In genomic region chr17:83295526-83296238, GRCm38 (mm10) we compare ENCODE assay signal across 25 mouse cellular contexts. TPM values are rescaled to one million over a fixed set of nuclear protein-coding genes. Genes with fewer than 3 reads are reported as not detected.
DNase-seq lines count a peak whose midpoint lies in the region; ATAC-seq and TF ChIP-seq lines count a peak whose summit lies in the region.
"Had no signal": no experiment of that assay in that cellular context is flagged by ENCODE, and none has a peak within 500 bp of the region (broad histone marks: within the 10 kb centered on the region; RNA-seq: fewer than 3 reads in every experiment).

No protein-coding gene starts in this region.

- H3K27ac ChIP-seq in gastrocnemius, adult 2 months: no peak overlapping the region
- H3K27ac ChIP-seq in heart, embryonic 13.5 days (replicated peaks): peak overlapping the region; percentile 61
- H3K27ac ChIP-seq in kidney, postnatal 0 days: no peak overlapping the region
- 0 out of 2 replicates have a peak overlapping the region, but pooled peaks have one; percentile 7 for H3K27ac ChIP-seq in heart, postnatal 0 days (ENCODE audit: low read depth)
- H3K27ac ChIP-seq: embryonic facial prominence, embryonic 12.5 days; hindbrain, embryonic 12.5 days; layer of hippocampus, adult 2 months; macrophage; midbrain, embryonic 15.5 days; neural tube, embryonic 12.5 days had no signal

- no peaks in the 10 kb centered on the region for H3K9me3 ChIP-seq in heart, embryonic 13.5 days
- no peaks in the 10 kb centered on the region for H3K9me3 ChIP-seq in kidney, postnatal 0 days (replicated peaks; ENCODE audit: low read length)
- no peaks in the 10 kb centered on the region for H3K9me3 ChIP-seq in heart, postnatal 0 days (replicated peaks; ENCODE audit: control insufficient read depth, low read length)
- H3K9me3 ChIP-seq: embryonic facial prominence, embryonic 12.5 days; G1E; hindbrain, embryonic 12.5 days; midbrain, embryonic 15.5 days; neural tube, embryonic 12.5 days had no signal

- H3K4me3 ChIP-seq in gastrocnemius, adult 2 months: peak overlapping the region; percentile 52
- peak overlapping the region; percentile 16; the same call in 1 of the 2 replicates for H3K4me3 ChIP-seq in heart, embryonic 13.5 days
- no peak overlapping the region for H3K4me3 ChIP-seq in kidney, postnatal 0 days (replicated peaks; ENCODE audit: low read depth, low read length)
- H3K4me3 ChIP-seq in heart, postnatal 0 days (ENCODE audit: low read depth, low read length): peak overlapping the region; percentile 4; the same call in 1 of the 2 replicates
- H3K4me3 ChIP-seq: embryonic facial prominence, embryonic 12.5 days; hindbrain, embryonic 12.5 days; layer of hippocampus, adult 2 months; midbrain, embryonic 15.5 days; neural tube, embryonic 12.5 days had no signal

- H3K27me3 ChIP-seq in heart, embryonic 13.5 days (replicated peaks): no peaks in the 10 kb centered on the region
- H3K27me3 ChIP-seq in kidney, postnatal 0 days (ENCODE audit: insufficient read depth, low read length): no peaks in the 10 kb centered on the region
- H3K27me3 ChIP-seq in heart, postnatal 0 days (ENCODE audit: control insufficient read depth, insufficient read depth, low read length): no peaks in the 10 kb centered on the region
- H3K27me3 ChIP-seq: embryonic facial prominence, embryonic 12.5 days; hindbrain, embryonic 12.5 days; midbrain, embryonic 15.5 days; neural tube, embryonic 12.5 days; Patski had no signal

- no peak for TF ChIP-seq EP300 in heart, postnatal 0 days (IDR thresholded peaks at IDR 0.05; ENCODE audit: low read depth)

- 31% methylated on average over 13 of the region's 13 CpGs for WGBS in heart, embryonic 13.5 days
- WGBS in kidney, postnatal 0 days: 53% methylated on average over 13 of the region's 13 CpGs
- WGBS in heart, postnatal 0 days: 30% methylated on average over 13 of the region's 13 CpGs

- no peaks in the 10 kb centered on the region for H3K36me3 ChIP-seq in heart, embryonic 13.5 days
- H3K36me3 ChIP-seq in kidney, postnatal 0 days (ENCODE audit: insufficient read depth, low read length): no peaks in the 10 kb centered on the region
- no peaks in the 10 kb centered on the region for H3K36me3 ChIP-seq in heart, postnatal 0 days (replicated peaks; ENCODE audit: control insufficient read depth, insufficient read depth, low read length)
- H3K36me3 ChIP-seq: embryonic facial prominence, embryonic 12.5 days; G1E; hindbrain, embryonic 12.5 days; midbrain, embryonic 15.5 days; neural tube, embryonic 12.5 days had no signal

- peak overlapping the region; percentile 64 for H3K9ac ChIP-seq in heart, embryonic 13.5 days
- H3K9ac ChIP-seq in kidney, postnatal 0 days (ENCODE audit: low read depth, low read length): no peak overlapping the region
- no peak overlapping the region for H3K9ac ChIP-seq in heart, postnatal 0 days (replicated peaks; ENCODE audit: low read depth, low read length)
- H3K9ac ChIP-seq: embryonic facial prominence, embryonic 12.5 days; hindbrain, embryonic 12.5 days; liver, postnatal 0 days; midbrain, embryonic 15.5 days; neural tube, embryonic 12.5 days had no signal

- no peak for TF ChIP-seq CTCF in gastrocnemius, adult 2 months (IDR thresholded peaks at IDR 0.05)
- TF ChIP-seq CTCF in kidney, postnatal 0 days (IDR thresholded peaks at IDR 0.05; ENCODE audit: low read depth): no peak
- no peak for TF ChIP-seq CTCF in heart, postnatal 0 days (IDR thresholded peaks at IDR 0.05; ENCODE audit: low read depth)

- no peak for ATAC-seq in heart, embryonic 13.5 days (ENCODE audit: extremely low read depth, insufficient number of reproducible peaks, low FRiP score, low TSS enrichment)
- no peak for ATAC-seq in kidney, postnatal 0 days (replicated peaks; ENCODE audit: low FRiP score, low read depth)
- ATAC-seq in heart, postnatal 0 days (ENCODE audit: insufficient read depth, low read depth): peak; percentile 24; the same call in 1 of the 2 replicates
- ATAC-seq: intestine, postnatal 0 days; liver, postnatal 0 days; lung, postnatal 0 days; midbrain, embryonic 15.5 days; Patski had no signal

- DNase-seq in gastrocnemius, adult 2 months: no peak
- no peak for DNase-seq in gastrocnemius, postnatal 10 days
- no peak for DNase-seq in heart, adult 9 months (ENCODE audit: low spot score in 2 of 2)
- DNase-seq in kidney, postnatal 0 days (ENCODE audit: low spot score): peak; percentile 69
- no peak for DNase-seq in kidney, adult 11 months
- DNase-seq in heart, postnatal 0 days (ENCODE audit: low spot score): no peak
- no peak for DNase-seq in retina, embryonic 14.5 days (ENCODE audit: low spot score)
- DNase-seq: B cell, adult 2 months; cerebellum, adult 2 months; cerebellum, postnatal 25 days; liver, postnatal 0 days; retina, postnatal 1 day; right cerebral cortex, postnatal 25 days had no signal

- peaks cover 13% of the 10 kb centered on the region for H3K4me1 ChIP-seq in heart, embryonic 13.5 days
- H3K4me1 ChIP-seq in kidney, postnatal 0 days (replicated peaks; ENCODE audit: insufficient read depth, low read length): no peaks in the 10 kb centered on the region
- peaks cover 10% of the 10 kb centered on the region for H3K4me1 ChIP-seq in heart, postnatal 0 days (ENCODE audit: control insufficient read depth, insufficient read depth)
- H3K4me1 ChIP-seq: embryonic facial prominence, embryonic 12.5 days; hindbrain, embryonic 12.5 days; midbrain, embryonic 15.5 days; neural tube, embryonic 12.5 days had no signal

- intact Hi-C loops in gastrocnemius, adult 2 months (cut with DNase I): no loop called here

- peak overlapping the region; percentile 62 for H3K4me2 ChIP-seq in heart, embryonic 13.5 days
- H3K4me2 ChIP-seq in kidney, postnatal 0 days (ENCODE audit: low read length): no peak overlapping the region
- H3K4me2 ChIP-seq in heart, postnatal 0 days (ENCODE audit: low read depth, low read length): peak overlapping the region; percentile 47
- H3K4me2 ChIP-seq: embryonic facial prominence, embryonic 12.5 days; hindbrain, embryonic 12.5 days; liver, embryonic 11.5 days; midbrain, embryonic 15.5 days; neural tube, embryonic 12.5 days had no signal

RNA-seq across cellular contexts. Expression of gene Eml4, which starts 55.0 kb away (rescaled TPM):
- 1 to 10 TPM; 1.8 to 2.6 TPM for total RNA-seq in gastrocnemius, adult 2 months (2021)
- total RNA-seq in gastrocnemius, postnatal 10 days (2021): 1 to 10 TPM; 4.8 to 7.7 TPM
- polyA plus RNA-seq in heart, embryonic 13.5 days (2015; fragmentation: Nextera tagmentation; extraction: Ambion mirVana): 14.4 and 15.4 TPM in 2 replicates
- polyA plus RNA-seq in kidney, postnatal 0 days (2015; fragmentation: Nextera tagmentation; extraction: Ambion mirVana): 18.3 and 19.0 TPM in 2 replicates
- total RNA-seq in heart, postnatal 0 days (2014; rRNA removed; ENCODE audit: low replicate concordance): 11.6 and 15.6 TPM in 2 replicates
- polyA plus RNA-seq in heart, postnatal 0 days (2015; fragmentation: Nextera tagmentation; extraction: Ambion mirVana): 4.5 and 5.0 TPM in 2 replicates

Comparison
In these comparisons a context has a peak if more than half of its experiments do, and no peak if none do; other contexts are left out.
1. H3K27ac ChIP-seq: peak in heart, embryonic 13.5 days (single experiment) and heart, postnatal 0 days (single experiment); none in gastrocnemius, adult 2 months (single experiment) and kidney, postnatal 0 days (single experiment).